Mouse (Mus musculus): ENCODE results near the gene Fam129a.

DNA sequence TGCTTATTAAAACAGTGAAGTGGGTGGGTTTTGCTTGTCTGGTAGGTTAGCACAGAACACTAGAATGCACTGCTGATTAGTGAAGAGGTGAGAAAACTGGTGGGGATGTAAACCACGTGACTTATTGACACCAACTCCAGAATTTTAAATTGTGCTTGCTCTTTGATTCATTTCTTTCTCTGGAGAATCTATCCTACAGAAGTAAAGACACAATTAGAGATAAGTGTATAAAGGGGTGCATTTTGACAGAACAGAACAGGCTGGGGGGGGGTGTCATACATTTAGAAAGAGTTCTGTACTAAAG is 185.4 kb downstream of the Fam129a start:
- TF ChIP-seq EP300 (IDR thresholded peaks at IDR 0.05) (no peak), CTCF (IDR thresholded peaks at IDR 0.05) (no peak)

Data from lung, postnatal 0 days (tissue).